Mouse (Mus musculus): ENCODE data around the gene Cfap299. TPM values are rescaled to one million over a fixed set of nuclear protein-coding genes. Genes with fewer than 3 reads are reported as not detected.

The Cfap299 gene
- polyA plus RNA-seq, 1 experiment, result 0.82 TPM

DNA sequence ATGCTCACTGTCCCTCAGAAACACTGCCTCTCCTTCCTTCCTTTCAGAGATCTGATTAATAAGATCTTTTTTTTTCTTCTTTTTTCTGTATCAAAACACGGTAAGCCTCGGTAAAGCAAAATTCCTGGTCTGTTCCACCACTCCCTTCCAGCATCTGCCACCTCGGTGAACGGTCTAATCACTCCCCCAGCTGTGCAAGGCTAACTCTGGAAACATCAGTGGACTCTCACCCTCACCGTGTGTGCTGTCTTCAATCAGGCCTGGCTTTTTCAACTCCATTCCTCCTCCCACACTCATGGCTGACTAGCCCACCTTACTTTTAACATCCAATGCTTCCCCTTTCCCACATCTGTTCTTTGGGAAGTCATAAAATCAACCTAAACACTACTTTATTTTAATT is 221.2 kb downstream of the Cfap299 start:
- no peak for TF ChIP-seq CTCF (IDR thresholded peaks at IDR 0.05; ENCODE audit: borderline replicate concordance, extremely low read depth, insufficient read depth, insufficient read length)
- no peak for TF ChIP-seq POLR2A (IDR thresholded peaks at IDR 0.05; ENCODE audit: borderline replicate concordance, extremely low read depth, insufficient read depth, insufficient read length, poor library complexity, severe bottlenecking)
- DNase-seq (ENCODE audit: low read depth), result no peak

DNA sequence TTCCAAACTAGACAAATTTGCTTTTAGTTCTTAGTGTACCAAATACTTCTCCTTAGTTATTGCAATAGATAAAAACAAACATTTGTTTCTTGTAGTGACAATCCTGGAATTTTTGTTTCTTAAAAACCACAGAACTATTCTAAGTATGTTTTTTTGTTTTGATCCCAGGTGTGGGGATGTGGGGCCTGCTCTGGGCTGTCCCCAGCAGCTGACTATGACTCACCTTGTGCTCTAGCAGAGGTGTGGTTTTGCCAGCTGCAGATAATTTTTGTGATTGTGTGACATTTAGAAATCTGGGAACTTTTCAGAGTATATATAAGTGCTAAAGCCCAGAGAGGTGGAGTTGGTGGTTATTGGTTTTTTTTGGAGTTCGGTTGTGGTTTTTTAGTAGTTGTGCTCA is 221.8 kb downstream of the Cfap299 start:
- TF ChIP-seq CTCF (IDR thresholded peaks at IDR 0.05; ENCODE audit: borderline replicate concordance, extremely low read depth, insufficient read depth, insufficient read length) (no peak), POLR2A (IDR thresholded peaks at IDR 0.05; ENCODE audit: borderline replicate concordance, extremely low read depth, insufficient read depth, insufficient read length, poor library complexity, severe bottlenecking) (no peak)
- no peak for DNase-seq (ENCODE audit: low read depth)

DNA sequence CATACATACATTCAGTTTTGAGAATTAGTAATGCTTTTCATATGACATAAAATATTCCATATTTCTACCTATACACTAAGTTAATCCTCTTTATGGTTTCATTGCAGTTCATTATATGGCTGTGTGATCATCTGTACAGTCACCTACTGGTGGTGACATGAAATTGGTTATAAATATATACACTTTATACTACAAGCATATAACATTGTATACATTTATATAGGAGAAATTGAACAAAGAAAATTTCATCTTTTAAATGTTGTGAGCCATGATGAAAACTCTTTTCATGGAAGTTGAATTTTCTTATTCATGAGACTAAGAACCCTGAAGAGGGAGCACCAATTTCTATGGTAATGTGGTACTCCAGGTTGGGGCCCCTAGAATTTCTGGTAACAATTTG is 223.3 kb downstream of the Cfap299 start, which contains the start of gene Gm11111:
TSS of gene Gm11111 (plus strand) at position 301 of the 400 bp plus-strand sequence.
- no peak for DNase-seq (ENCODE audit: low read depth)
- TF ChIP-seq POLR2A (IDR thresholded peaks at IDR 0.05; ENCODE audit: borderline replicate concordance, extremely low read depth, insufficient read depth, insufficient read length, poor library complexity, severe bottlenecking), result no peak
- no peak for TF ChIP-seq CTCF (IDR thresholded peaks at IDR 0.05; ENCODE audit: borderline replicate concordance, extremely low read depth, insufficient read depth, insufficient read length)

DNA sequence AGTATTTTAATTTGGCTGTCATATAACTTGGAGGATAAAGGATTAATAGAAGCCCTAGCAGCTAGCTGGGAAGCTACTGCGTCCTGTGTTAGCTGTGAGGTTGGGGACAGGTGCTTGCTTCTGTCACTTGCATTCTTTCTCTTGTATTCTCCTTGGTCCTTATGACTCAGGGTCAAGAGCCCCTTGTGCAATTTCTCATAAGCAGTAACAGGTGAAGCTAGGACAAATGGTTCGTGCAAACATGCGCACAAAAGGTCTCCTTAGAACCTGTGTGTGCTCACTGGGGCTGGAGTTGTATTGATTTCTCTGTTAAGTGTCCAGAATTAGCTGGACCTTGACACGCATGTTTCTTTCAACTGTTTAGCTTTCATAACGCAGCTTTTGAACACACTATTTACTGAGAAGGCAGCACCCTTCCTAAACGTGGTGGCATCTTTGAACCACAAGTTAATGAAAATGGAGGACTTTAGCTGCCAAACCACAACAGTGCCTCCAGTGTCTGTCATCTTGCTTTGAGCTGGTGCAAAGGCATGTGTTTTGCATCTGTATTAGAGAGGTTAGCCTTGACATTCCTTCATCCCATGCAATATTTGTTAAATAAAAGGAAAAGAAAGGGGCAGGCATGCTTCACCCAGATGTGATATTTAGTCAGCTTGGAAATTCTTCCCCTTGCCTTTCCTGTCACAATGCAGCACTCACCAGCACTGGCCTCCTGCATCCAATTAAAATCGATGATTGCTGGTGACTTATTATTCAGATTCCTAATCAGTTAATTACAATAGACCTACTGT is 223.9 kb downstream of the Cfap299 start:
- TF ChIP-seq CTCF (IDR thresholded peaks at IDR 0.05; ENCODE audit: borderline replicate concordance, extremely low read depth, insufficient read depth, insufficient read length) (no peak), POLR2A (IDR thresholded peaks at IDR 0.05; ENCODE audit: borderline replicate concordance, extremely low read depth, insufficient read depth, insufficient read length, poor library complexity, severe bottlenecking) (no peak)
- DNase-seq (ENCODE audit: low read depth), result no peak

DNA sequence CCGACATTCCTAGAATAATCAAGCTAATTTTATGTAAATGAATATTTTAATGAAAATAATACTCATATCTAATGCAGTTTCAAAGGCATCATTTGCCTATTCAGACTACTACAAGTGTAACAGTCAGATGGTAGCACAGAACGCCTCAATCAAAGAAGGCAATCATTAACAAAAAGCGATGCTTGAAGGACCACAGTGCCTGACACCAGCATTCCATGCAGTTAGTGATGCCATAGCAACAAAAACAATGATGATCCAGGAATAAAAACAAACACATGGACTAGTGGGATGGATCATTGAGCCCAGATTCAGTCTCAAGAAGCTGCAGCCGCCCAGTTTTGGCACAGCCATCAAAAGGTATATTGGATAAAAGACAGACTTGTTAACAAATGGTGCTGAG is 232.2 kb downstream of the Cfap299 start:
- peak; percentile 79 for DNase-seq (ENCODE audit: low read depth)
- no peak for TF ChIP-seq CTCF (IDR thresholded peaks at IDR 0.05; ENCODE audit: borderline replicate concordance, extremely low read depth, insufficient read depth, insufficient read length)
- TF ChIP-seq POLR2A (IDR thresholded peaks at IDR 0.05; ENCODE audit: borderline replicate concordance, extremely low read depth, insufficient read depth, insufficient read length, poor library complexity, severe bottlenecking), result no peak

DNA sequence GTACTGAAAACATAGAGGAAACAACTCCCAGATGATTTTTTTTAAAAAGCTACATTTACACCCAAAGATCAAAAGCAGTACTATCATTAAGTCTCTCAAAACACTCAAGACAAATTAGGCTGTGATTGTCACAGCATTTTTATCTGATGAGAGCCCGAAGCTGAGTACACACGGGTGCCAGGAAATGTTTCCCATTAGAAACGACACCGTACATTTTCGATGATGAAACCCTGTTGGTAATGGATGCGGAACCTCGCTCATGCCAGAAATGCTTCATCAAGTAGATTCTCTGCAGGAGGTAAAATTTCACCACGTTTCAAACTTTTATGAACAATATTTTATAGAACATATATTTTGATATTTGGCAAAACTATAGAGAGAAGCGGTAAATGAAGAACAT is 233.7 kb downstream of the Cfap299 start:
- TF ChIP-seq CTCF (IDR thresholded peaks at IDR 0.05; ENCODE audit: borderline replicate concordance, extremely low read depth, insufficient read depth, insufficient read length) (no peak), POLR2A (IDR thresholded peaks at IDR 0.05; ENCODE audit: borderline replicate concordance, extremely low read depth, insufficient read depth, insufficient read length, poor library complexity, severe bottlenecking) (no peak)
- DNase-seq (ENCODE audit: low read depth), result no peak

DNA sequence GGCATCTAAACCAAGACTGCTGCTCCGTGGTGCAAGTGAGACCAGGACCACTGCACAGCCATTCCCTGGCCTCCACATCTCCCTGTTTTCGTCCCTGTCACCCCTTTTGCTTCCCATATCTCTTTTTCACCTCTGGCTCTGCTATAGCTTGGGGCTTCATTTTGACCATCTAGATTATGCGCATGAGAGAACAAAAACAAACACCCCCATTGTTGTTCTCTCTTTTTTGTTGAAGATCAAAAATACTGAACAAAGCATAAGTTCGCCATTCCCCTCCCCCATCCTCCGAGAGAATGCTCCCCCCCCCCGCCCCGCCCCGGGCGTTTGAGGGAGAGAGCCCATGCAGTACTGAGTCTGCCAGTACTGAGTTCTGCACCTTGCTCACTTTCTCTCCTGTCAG is 234.7 kb downstream of the Cfap299 start:
- DNase-seq (ENCODE audit: low read depth), result no peak
- no peak for TF ChIP-seq CTCF (IDR thresholded peaks at IDR 0.05; ENCODE audit: borderline replicate concordance, extremely low read depth, insufficient read depth, insufficient read length)
- no peak for TF ChIP-seq POLR2A (IDR thresholded peaks at IDR 0.05; ENCODE audit: borderline replicate concordance, extremely low read depth, insufficient read depth, insufficient read length, poor library complexity, severe bottlenecking)

DNA sequence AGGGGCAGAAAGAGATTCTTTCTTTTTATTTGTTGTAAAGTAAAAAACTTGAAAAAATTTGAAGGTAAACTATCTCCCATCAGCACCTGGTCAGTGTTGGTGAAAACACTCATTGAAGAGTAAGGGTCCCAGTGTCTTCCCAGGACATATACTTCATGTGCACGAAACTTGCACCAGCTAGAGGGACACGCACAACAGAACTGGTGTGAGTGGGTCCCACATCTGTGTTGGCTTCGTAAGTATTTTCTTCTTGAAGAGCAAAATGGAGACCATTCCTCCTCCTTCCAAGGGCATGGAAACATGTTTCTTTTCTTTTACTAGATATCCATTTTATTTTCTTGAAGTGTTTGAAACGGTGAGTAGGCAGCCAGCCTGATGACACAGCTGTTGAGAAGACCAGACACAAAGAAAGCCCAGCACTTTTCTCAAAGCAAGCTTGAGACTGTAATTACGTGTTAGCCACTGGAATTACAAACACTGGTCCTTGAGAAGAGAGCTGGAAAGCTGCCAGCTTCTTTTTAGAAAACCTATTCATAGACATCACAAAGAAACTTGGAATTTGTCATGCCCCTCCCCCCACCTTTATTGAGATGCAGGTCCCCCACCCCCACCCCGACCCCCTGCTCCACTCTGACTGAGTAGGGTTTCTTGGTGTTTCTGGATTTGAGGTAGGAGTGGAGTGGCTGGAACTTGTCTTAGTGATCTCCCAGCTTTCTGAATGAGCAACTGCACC is 237.5 kb downstream of the Cfap299 start:
- peak; percentile 95 for DNase-seq (ENCODE audit: low read depth)

DNA sequence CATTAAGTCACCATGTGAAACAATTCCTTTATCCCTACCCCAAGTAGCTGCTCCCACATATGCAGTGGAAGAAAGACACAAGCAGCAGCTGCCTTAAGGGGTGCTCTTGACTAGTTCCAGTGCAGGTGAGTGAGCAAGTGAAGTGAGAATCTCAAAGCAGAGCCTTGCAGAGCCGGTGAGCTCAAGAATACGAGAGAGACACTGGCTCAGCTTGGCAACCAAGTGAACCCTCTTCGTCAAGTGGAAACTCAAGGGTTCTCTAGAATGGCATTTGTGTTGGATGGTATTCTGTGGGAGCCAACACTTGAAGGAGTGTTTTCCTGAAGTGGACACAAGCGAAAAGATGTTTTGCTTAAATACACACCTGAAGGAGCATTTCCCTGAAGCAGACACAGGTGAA is 239.4 kb downstream of the Cfap299 start:
- no peak for DNase-seq (ENCODE audit: low read depth)
- TF ChIP-seq POLR2A (IDR thresholded peaks at IDR 0.05; ENCODE audit: borderline replicate concordance, extremely low read depth, insufficient read depth, insufficient read length, poor library complexity, severe bottlenecking) (no peak), CTCF (IDR thresholded peaks at IDR 0.05; ENCODE audit: borderline replicate concordance, extremely low read depth, insufficient read depth, insufficient read length) (no peak)

More for the DNA sequence above, 237.5 kb downstream of the Cfap299 start:
- TF ChIP-seq CTCF (IDR thresholded peaks at IDR 0.05; ENCODE audit: borderline replicate concordance, extremely low read depth, insufficient read depth, insufficient read length) (no peak), POLR2A (IDR thresholded peaks at IDR 0.05; ENCODE audit: borderline replicate concordance, extremely low read depth, insufficient read depth, insufficient read length, poor library complexity, severe bottlenecking) (no peak)

DNA sequence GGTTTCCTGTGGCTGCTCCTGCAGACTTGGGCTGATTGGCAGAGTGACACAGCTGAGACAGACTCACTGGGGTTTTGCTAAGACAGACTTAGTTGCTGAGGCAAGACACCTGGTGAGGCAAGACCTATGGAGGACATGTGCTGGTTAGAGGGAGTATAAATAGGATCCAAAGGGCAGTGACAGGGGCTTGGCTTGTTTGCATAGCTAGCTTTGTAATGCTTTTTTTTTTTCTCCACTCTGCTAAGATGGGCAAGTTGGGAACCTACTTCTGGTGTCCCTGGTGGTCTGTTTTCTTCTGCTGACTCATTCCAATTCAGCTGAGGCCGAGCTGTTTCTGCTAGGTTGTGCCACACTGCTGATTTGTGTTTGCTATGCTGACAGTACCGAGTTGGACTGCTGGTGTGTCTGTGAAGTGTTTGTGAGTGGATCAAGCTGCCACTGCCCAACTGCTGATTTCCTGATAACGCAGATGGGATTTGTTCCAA is 240.0 kb downstream of the Cfap299 start:
- TF ChIP-seq CTCF (IDR thresholded peaks at IDR 0.05; ENCODE audit: borderline replicate concordance, extremely low read depth, insufficient read depth, insufficient read length) (no peak), POLR2A (IDR thresholded peaks at IDR 0.05; ENCODE audit: borderline replicate concordance, extremely low read depth, insufficient read depth, insufficient read length, poor library complexity, severe bottlenecking) (no peak)
- DNase-seq (ENCODE audit: low read depth), result no peak

DNA sequence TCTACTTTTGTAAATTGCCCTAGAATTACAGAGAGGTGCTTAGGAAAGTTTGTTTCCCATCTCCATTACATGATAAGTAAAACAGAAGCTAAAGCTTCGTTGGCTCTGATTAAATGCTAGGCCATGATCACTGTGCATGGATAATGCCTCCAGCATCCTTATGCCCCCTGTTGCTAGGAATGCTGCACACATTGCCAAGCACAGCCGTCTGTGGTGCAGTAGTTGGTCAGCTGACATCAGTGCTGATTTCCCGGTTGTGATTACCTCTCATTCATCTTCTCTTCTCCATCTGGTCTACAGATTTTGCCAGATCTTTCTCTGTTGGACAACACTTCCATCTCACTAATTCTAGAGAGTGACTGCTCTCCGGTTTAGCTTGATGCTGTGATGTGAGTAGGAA is 243.3 kb downstream of the Cfap299 start:
- no peak for TF ChIP-seq POLR2A (IDR thresholded peaks at IDR 0.05; ENCODE audit: borderline replicate concordance, extremely low read depth, insufficient read depth, insufficient read length, poor library complexity, severe bottlenecking)
- TF ChIP-seq CTCF (IDR thresholded peaks at IDR 0.05; ENCODE audit: borderline replicate concordance, extremely low read depth, insufficient read depth, insufficient read length), result no peak
- DNase-seq (ENCODE audit: low read depth), result peak; percentile 60

Measured in brain, embryonic 14.5 days (tissue).